Mouse (Mus musculus): ENCODE measurements around the gene Slc38a2.

DNA sequence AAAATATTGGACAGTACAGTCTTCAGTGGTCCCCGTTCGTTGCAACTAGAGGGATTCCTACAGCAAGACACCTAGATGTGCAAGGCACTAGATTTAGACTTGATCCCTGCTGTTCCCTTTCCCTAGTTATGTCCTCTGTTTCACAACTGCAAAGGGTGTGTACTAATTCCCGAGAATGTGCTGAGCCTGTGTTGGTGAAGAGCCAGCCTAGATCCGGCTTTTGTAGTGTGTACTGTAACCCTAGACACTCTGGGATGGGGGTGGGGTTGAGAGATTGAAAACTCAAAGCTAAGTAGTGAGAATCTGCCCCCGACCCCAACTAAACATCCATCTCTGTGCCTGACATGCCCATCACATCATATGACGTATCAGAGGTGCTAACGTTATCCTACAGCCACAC is 18.9 kb upstream of the Slc38a2 start:
- TF ChIP-seq EP300 (IDR thresholded peaks at IDR 0.05; ENCODE audit: insufficient read depth, low read depth, low read length) (no peak), CTCF (IDR thresholded peaks at IDR 0.05) (no peak)
